Mouse (Mus musculus): ENCODE measurements around the gene Edar.

DNA sequence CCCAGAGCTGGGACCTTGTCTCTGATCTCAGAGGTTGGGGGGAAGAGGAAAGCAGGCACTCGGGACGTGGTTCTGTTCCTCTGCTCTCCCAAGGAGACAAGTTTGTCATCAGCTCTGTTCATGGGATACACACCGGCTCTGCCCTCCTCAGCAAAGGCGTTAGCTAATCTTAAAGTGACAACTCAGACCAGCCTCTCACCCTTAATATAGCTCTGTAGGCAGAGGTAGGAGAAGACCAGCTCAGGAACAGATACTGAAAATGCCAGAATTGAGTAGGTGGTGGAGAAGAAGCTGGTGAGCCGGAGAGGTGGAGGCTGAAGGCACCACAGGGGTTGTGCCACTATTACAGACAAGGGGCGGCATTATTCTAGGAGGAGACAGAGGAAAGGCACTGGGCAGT lies 3.8 kb upstream of the Edar start:
- TF ChIP-seq POLR2A (IDR thresholded peaks at IDR 0.05; ENCODE audit: low read depth, low read length) (no peak), CTCF (IDR thresholded peaks at IDR 0.05; ENCODE audit: borderline replicate concordance, insufficient read depth, low read length) (no peak)
